Mouse (Mus musculus) ES-CJ7 (cell line): ENCODE data around the gene Dus1l.
"Not testable (repeated sequence)": the region's sequence is repeated elsewhere in the genome, so short reads cannot be mapped to it uniquely, and the experiment has no call there.

Experiments
- DNase-seq: peaks from one replicate; pipeline ENCODE4 v3.0.0; 2011; ENCODE audit warnings: low read depth, low spot score

The Dus1l gene

DNA sequence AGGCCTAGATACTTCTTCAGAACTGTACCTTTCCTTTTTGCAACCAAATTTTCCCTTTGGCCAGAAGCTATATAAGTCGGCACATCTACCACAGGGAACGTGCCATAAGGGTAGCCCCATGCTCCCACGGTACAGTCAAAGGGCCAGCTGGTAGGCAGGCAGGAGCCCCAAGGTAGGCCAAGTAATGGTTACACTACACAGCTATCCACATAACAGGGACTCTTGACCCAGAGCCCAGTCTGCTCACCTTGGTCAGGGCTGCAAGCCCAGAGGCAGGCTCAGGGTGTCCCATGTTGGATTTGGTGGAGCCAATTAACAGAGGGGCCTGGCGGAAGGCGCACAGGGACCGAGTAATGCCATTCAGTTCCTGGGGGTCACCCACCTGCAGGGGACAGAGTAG lies 23.4 kb upstream of the Dus1l start:
- DNase-seq: no peak

DNA sequence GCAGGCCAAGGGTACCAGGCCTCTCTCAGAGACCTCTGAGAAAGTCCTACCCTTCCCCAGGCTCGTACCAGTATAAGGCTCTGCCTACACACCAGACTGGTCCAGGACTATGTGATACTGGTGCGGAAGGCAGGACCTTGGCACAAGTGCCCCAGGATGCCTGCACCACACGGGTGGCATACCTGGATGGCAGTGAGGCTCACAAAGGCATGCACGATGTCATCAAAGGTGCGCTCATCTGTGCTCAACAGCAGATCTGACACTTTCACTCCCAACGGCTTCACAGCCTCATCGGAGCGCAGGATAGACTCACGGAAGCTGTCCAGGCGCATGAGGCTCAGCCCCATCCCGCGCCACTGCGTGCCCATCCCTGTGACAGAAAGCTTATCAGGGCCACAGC lies 22.0 kb upstream of the Dus1l start:
- no peak for DNase-seq

DNA sequence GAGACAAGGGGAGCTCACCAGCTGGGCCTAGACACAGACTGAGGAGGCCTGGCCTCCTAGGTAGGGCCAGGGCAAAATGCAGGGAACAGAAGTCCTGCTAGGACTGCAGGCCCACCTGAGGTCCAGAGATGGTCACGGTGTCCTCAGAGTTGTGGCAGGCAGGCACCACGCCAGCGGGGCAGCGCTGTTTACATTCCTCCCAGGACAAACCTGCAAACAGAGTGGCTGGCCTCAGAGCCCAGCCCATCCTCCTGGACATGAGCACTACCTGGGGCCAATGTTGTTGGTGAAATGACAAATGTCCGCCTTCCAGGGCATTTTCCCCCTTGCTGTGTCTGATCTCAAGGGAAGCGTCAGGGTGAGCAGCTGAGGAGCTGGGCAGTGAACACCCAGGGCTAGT lies 21.2 kb upstream of the Dus1l start:
- DNase-seq: no peak

DNA sequence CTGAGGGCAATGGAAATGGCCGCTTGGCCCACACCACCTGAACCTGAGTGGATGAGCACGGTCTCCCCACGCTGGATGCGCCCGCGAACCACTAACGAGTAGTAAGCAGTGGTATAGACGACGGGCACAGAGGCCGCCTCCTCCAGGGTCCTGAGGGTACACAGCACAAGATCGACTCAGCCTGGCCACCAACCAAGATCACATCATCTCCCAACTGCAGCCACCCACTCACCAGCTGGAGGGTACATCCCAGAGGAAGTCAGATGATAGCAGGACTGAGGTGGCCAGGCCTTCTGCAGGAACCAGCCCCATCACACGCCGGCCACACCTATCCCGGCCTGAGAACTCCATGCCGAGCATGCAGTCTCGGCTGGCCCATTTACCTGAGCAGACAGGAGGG lies 15.9 kb upstream of the Dus1l start:
- no peak for DNase-seq

DNA sequence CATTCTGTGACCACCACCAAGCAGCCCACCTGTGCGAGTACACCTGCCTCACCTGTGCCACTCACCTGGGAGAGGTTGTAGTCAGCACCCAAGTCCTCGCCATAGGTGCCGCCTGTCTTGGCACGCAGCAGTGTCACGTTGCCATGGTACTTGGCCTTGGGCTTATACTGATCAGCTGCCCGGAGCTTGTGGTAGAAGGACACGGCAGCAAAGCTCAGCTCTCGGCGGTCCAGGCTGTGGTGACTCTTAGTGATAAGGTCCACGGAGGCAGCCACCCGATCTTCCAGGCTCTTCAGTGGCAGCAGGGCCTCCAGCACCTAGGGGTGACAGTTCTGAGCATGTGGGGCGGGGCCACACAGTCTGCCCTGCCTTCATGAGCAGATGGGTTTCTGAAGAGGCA lies 11.8 kb upstream of the Dus1l start:
- no peak for DNase-seq

DNA sequence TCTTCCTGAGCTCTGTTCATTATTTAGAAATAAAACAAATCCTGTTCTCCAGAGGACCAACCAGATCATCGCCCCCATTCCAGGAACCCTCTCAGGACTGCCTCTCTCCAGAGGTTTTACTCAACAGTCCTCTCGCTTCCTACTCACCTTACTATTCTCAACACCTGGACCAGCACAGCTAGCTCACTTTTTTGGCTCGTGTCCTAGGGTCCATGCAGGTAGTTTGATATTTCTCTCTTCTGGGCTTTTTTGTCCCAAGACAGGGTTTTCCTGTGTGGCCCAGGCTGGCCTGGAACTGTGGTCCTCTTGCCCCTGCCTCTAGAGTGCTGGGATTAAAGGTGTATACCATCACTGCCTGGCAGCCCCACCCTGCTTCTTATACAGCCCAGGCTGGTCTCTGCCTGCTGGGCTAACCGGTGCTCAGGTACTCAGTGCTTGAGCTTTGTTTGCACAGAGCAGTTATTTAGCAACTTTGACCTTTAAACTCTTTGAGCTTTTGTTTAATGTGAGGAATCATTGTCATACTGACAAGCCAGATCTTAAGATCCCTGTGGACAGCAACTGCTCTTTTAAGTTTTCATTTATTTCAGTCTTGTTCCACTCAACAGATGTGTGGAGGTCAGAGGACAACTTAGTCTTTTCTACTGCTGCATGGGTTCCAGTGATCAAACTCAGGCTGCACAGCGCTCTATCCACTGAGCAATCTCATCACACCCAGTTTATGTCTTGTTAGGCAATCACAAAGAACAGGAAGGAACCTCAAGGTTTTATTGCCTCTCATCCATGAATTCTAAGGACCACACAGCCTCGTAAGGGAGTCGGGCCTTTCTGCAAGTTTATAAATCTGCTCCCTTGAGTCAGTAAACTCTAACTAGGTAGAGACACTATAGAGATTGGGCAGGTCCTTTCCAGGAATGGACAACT lies 9.4 kb upstream of the Dus1l start:
- peak; percentile 67 for DNase-seq

DNA sequence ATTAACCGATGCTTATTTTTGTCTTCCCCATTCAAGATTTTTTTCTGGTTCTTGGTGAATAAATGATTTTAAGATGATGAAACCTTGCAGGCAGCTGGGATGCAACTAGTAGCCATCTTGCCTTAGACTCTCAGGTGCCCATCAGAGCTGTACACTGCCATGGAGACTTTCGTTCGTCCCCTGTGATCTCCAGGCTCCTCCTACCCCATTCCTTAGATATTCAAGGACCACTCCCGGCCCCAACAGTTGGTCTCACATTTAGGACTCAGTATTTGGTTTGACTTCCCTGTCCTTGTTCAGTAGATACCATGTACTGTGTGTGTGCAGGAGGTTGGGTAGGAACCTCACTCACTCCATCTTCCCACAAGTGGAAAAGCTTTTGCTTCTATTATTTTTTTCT lies 8.6 kb upstream of the Dus1l start:
- no peak for DNase-seq

DNA sequence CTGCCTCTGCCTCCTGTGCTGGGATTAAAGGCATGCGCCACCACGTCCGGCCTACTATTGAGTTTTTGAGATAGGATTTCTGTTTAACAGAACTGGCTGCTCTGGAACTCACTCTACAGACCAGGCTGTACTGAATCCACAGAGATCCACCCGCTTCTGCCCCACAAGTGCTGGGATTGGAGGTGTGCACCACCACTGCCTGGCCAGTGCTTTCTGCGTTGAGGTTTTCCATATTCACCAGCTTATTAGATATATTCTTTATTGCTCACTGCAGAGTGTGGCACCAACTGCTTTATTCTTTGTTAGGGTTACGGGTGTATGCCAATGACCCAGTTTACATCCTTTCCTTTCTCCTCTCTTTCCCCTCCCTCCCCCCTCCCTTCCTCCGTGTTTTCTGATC lies 8.1 kb upstream of the Dus1l start:
- DNase-seq: no peak

DNA sequence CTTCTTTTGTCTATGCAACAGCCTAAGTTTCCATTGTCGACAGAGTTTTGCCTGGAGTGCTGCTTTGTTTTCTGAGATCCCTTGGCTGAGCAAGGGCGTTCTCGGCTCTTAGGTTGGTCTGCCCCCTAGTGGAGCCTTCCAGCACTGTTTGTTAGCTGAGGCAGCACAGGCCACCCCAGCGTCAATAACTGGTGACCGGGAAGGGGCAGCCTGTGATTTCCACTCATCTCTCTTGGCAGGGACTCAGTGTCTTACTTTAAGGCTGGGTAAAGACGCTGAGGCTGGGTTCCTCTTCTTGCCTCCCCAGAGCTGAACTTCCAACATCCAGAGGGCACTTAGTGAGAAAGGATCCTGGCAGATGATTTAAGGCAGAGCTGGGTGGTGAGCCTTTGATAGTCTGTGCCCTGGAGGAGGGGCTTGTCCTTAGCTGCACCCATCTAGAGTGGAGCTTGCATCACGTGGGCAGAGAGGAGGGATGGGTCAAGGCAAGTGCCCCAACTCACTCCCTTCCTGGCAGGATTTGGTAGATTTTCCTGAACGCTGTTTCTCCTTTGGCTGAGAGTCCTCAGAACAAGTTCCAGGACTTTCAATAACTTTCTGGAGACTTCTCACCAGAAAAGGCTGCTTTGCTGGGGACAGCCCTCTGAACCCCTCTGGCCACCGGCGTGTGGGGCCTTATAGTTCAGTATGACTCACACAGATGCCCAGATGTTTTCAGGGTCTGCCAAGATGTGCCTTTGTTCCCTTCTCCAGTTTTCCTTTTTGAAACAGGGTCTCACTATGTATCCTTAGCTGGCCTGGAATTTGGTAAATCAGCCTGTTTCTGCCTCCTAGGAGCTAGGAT lies 4.1 kb upstream of the Dus1l start:
- peak; percentile 95 for DNase-seq

DNA sequence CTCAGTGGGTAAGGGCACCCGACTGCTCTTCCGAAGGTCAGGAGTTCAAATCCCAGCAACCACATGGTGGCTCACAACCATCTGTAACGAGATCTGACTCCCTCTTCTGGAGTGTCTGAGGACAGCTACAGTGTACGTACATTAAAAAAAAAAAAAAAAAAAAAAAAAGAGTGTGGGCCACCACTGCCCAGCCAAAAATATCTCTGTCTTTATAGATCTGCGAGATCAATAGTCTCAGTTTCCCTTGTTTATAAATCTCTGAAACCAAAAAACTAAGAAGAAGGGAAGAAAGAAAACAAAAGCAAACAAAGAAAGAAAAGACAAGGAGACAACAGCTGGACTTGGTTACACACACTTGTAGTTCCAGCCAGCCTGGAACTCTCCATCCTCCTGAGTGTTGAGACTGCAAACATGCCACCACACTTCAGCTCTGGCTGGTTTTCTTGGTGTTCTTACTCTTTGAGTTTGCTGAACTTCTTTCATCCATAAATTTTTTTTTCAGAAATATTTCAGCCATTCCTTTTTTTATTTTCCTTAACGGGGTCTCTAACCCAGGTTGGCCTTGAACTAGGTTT lies 3.2 kb upstream of the Dus1l start:
- no peak for DNase-seq

DNA sequence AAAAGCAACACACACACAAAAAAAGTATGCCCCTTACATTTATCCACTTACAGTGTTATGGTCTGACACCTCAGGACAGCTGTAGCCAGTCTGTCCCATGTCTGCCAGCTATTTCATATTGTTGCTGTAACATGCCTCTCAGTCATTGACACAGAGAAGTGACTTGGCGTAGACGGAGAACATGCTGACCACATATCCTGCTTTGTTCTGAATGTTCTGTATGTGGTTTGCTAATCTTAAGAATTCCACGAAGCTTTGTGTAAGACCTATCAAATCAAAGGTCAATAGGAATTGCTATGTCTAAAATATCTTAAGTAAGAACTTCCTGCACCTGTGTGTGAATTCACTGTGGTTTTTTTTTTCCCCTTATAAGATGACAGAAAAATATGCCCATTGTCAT lies 2.0 kb upstream of the Dus1l start:
- no peak for DNase-seq

DNA sequence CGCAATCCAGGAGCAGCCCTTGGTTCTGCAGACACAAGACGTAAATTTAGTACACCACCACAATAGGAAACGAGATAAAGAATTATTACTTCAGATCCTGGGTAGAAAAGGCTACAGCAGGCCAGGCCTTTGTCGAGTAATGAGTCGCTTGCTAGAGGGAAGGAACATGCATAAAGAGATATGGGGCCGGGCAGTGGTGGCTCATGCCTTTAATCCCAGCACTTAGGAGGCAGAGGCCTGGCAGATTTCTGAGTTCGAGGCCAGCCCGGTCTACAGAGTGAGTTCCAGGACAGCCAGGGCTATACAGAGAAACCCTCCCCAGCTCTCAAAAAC lies 377 bp upstream of the Dus1l start:
- DNase-seq: no peak

DNA sequence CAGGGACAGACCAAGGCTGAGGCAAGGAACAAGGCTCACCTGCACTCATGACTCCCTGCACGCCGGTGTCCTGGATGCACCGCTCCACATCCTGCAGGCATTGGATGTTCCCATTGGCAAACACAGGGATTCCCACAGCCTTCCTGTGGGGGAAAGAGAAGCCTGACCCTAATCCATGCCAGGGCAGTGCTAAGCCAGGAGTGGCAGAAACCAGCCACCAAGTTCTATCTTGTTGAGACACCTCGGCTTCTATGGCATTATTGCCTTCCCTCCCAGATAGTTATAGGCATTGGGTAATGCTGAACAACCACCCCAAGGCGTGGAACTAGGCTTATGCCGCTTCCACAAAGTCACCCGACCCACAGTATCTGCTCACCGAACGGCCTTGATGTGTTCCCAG lies 3.6 kb downstream of the Dus1l start:
- DNase-seq: no peak

DNA sequence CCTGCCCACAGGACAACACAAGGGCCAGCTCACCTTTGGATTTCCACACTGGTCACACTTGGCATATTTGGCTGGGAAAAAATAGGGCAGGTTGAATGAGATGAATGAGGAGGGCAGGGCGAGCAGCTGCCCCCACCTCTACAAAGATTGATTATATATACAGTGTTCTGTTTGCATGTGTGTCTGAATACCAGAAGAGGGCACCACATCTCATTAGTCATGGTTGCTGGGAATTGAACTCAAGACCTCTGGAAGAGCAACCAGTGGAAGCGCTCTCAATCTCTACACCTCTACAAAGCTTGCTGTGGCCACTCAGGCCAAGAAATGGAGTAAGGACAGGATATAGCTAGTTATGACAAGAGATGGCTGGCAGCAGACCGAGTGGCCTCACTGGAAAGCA lies 6.4 kb downstream of the Dus1l start:
- DNase-seq: no peak

DNA sequence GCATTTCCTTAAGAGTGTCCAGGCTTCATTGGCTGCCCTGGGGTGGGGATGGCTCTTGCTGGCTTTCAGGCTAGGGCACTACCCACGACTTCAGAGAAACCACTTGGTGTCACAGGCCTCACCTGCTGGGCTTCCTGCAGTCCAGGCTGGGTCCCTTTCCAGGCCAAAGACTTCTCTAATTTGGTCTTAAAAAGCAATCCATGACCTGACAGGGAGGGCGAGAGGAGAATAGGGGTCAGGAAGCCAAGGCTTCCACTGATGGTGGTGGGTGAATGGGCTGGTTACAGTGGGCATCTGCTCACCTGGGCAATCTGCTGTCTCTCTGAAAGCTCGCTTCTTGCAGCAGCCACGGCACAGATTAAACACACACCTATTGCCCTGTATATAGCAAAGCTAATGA lies 6.8 kb downstream of the Dus1l start:
- DNase-seq: no peak

DNA sequence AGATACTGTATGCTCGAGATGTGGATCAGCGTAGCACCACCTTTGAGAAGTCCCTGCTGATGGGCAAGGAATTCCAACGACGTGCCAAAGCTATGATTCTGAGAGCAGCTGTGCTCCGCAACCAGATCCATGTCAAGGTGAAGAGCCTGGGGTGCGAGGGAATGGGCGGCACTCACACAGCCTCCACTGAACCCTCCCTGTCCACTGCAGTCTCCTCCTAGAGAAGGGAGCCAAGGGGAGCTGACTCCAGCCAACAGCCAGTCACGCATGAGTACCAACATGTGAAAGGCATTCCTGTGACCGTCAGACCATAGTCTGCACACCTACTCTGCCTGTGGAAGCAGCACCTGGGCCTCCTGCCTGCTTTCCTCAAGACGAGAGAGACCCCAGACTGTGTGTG lies 7.7 kb downstream of the Dus1l start:
- DNase-seq: not testable (repeated sequence)

DNA sequence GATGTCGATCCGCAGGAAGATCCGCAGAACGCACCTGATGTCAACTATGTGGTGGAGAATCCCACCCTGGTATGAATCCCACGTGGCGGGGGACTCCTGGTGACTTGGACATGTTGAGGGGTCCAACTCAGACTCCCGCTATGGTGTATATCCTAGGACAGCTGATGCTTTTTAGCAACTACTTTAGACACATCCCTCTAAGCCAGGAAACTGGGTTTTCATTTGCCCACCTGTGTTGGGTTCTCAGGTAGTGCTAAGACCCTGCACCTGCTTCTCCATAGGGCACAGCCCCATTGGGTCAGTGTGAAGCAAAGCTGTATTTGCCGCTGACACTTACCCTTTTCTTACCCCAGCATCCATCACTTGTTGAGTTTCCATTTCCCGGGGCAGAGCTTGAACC lies 11.1 kb downstream of the Dus1l start:
- no peak for DNase-seq

DNA sequence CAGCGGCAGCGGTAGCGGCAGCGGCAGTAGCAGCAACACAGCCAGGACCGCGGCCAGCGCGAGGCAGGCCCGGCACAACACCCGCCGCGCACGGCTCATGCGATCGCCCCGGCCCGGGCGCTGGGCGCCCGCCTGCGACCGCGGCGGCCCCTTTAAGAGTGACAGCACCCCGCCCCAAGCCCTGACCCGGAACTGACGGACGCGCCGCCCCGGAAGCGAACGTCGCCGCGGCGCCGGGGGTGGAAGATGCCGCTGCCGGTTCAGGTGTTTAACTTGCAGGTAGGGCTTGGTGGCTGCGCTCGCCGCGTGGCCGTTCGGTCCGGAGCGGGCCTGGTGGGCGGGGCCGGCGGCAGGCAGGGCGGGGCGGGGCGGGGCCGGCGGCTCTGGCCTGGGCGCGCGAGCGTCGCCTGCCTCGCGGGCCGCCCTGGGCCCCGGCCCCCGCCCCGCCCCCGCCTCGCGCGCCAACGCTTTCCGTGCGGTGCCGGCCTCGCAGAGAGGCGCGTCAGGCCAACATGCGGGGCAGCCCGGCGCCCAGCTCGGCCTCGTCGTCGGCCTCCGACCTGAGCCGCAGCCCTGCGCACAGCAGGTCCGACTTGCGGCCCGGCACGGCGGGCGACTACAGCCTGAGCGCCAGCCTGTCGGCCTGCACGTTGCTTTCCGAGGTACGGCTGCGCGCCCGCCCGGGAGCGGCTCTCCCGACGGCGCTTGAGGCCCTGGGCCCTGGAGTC lies 12.0 kb downstream of the Dus1l start, which contains the start of the genes Rfng and Gps1:
Rfng (minus strand) TSS at position 144 of the 728 bp plus-strand sequence.
Gps1 (plus strand) TSS at position 209 of the 728 bp plus-strand sequence.
- DNase-seq: peak; percentile 77

DNA sequence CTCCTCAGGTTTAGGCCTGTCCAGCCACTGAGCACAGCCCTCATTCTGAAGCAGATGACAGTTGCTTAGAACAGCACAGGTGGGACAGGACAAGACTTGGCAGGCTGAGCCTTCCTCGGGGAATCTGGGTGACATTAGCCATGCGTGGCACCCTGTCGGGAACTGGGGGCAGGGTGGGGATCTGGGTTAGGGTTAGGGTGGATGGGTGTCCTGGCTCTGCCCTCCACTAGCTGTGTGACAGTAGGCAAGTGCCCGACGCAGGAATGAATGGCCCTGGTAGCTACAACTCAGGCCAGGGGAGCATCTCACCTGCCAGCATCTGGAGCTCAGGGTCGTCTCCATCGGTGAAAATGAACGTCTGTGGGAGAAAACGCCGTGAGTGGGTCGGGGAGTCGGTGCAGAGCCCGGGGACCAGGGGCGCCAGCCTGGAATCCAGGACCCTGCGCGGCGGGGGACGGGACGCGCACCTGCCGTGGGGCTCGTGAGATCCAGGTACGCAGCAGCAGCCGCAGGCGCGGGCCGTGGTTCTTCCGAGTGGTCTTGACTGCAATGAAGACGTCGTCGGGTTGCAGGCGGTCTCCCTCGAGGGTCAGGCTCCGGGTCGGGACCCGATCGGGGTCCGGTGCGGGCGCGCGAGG lies 12.7 kb downstream of the Dus1l start:
- no peak for DNase-seq

DNA sequence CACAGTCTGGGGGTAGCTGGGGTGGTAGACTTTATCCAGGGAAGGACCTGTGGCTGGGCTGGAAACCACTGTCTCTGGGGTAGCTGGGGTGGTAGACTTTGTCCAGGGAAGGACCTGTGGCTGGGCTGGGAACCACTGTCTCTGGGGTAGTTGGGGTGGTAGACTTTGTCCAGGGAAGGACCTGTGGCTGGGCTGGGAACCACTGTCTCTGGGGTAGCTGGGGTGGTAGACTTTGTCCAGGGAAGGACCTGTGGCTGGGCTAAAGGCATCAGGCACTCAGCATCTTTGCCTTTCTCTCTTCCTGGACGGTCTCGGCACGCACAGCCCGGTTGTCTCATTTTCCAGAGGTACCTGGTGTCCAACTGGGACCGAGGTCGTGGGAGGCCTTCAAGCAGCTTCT lies 14.8 kb downstream of the Dus1l start:
- not testable (repeated sequence) for DNase-seq

DNA sequence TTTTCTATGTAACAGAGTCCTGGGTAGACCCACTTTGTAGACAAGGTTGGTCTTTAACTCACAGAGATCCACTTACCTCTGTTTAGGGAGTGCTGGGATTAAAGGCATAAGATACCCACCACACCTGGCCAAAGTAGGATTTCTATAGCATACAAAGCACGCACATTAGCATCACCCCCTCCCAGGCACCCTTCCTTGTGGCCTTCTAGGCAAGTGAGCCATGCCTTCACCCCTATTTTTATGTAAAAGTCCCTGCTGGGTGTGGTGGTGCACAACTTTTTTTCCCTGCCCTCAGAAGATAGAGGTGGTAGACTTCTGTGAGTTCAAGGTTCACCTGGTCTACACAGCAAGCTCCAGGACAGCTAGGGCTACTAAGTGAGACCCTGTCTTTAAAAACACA lies 16.3 kb downstream of the Dus1l start:
- DNase-seq: peak; percentile 79
